Mouse (Mus musculus): ENCODE data around the gene Asb5.
"Not testable (repeated sequence)": the region's sequence is repeated elsewhere in the genome, so short reads cannot be mapped to it uniquely, and the experiment has no call there.

Gene Asb5

GRCm38 (mm10) chr8:54537285-54537684 lies 7.9 kb downstream of the Asb5 start:
- no peak for DNase-seq (ENCODE audit: low spot score)

DNA sequence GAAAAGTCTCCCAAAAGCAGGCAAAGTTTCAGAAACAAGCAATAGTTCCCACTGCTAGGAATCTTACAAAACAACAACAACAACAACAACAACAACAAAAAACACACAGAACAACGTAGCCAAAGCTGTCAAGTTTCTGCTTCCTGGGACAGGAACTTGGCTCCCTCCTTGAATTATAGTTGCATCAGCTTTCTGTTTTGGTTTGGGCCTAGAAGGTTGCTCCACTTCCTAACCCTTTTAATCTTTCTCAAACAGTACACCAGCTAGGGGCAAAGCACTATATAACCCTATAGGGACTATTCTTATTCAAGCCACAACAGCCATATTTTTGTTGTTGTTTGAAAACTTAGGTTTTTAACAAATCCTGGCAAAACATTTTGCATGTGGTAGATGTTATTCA lies 12.0 kb downstream of the Asb5 start:
- DNase-seq (ENCODE audit: low spot score) = no peak

DNA sequence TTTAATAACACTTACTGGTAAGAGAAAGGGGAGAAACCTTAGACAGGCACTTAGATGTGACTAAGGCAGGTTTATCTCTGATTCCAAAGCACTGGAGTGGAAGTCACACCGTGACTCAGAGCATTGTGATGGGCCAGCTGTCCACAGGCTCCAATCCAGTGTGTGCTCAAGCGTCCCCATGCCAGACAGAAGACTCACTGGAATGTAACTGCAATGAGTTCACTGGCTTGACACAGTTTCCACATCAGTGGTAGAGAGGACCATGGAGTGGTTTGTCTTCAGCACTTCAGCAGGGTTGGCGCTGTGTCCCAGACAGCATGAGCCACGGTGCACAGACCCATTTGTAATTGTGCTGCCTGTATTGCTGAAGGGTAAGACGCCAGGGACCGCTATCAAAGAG lies 19.0 kb downstream of the Asb5 start:
- no peak for DNase-seq (ENCODE audit: low spot score)

- DNase-seq (ENCODE audit: low spot score) = no peak
Observed at GRCm38 (mm10) chr8:54550026-54550574, 20.7 kb downstream of the Asb5 start.

DNA sequence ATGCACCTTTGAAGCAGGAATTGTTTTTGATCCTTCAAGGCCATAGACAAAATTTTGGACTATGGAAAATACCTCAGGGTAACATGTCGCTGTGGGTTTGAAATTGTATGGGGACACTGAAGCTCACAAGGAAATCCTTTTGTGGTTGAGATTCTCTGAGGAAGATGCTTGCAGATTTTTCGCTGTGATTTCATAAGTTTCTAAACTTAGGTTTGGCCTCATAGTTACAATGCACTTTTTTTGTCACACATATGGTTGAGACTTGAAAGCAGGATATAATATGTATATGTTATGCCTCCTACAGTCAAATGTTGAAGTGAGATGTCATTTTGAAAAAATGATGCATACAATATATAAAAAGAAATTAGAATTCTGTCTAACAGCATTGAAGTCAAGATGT lies 25.5 kb downstream of the Asb5 start:
- DNase-seq (ENCODE audit: low spot score) = no peak

GRCm38 (mm10) chr8:54562137-54562536 lies 32.8 kb downstream of the Asb5 start:
- no peak for DNase-seq (ENCODE audit: low spot score)

- DNase-seq (ENCODE audit: low spot score) = no peak
Observed at GRCm38 (mm10) chr8:54565181-54565580, 35.8 kb downstream of the Asb5 start.

- DNase-seq (ENCODE audit: low spot score) = no peak
Observed at GRCm38 (mm10) chr8:54565603-54566260, 36.4 kb downstream of the Asb5 start.

GRCm38 (mm10) chr8:54567168-54567567 lies 37.8 kb downstream of the Asb5 start:
- no peak for DNase-seq (ENCODE audit: low spot score)

DNA sequence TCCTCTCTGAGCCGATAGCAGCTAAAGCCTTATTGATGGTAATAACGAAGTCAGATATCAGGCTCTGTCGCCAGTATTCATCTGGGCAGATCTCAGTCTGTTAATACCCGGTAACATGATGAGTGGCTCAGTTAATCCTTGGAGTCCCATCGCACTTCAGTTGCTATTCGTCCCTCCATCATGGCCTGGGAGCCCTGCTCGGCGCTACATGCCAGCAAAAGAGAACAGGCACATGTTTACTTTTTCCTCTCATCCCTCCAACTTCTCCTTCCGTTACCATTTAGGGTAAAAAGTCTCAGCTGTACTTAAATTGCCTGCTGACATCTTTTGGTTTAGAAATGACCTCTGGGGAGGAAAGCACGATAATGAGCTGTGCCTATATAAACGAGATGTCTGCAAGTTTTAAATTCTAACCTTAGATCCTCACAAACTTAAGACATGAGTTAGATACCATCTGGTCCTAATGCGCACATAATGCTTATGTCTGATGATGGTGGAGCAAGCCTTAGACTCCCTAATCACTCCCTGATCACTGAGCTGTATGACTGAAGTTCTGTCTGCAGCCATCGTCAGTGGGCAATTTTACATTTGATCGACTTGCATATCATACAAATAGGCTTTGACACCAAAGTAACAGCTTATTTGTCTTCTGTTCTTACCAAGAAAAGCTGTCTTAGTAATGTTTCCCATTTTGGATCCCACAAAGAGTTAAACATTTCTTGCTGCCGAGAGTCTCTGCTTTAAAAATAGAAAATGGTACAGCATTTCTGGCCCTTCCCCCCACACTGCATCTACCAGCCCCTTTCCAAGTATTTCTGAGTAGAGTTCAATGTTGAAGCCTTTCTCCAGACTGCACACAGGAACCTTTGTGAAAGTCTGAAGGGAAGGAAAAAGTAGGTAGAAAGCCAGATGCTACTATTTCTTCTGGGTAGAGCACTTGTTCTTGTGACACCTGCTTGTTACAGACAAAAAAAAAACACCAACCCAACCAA lies 41.5 kb downstream of the Asb5 start:
- no peak for DNase-seq (ENCODE audit: low spot score)

GRCm38 (mm10) chr8:54581436-54581835 lies 52.1 kb downstream of the Asb5 start:
- DNase-seq (ENCODE audit: low spot score) = no peak

DNA sequence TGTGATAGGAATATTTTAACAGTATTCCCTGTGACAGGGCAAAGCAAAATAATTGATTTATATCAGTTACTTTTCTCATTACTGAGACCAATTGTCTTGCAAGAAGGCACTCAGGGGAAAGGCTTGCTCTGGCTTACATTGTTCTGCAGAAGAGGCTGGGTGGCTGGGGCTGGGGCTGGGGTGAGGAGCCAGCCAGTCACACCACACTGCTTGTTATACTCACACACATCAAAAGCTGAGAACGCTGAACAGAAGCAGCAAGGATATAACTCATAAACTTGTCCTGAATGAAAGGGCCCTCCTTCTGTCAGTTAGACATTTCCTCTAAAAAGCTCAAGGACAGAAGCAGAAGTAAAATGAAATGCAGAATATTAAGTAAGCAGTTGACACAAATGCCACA lies 53.5 kb downstream of the Asb5 start:
- DNase-seq (ENCODE audit: low spot score) = no peak

DNA sequence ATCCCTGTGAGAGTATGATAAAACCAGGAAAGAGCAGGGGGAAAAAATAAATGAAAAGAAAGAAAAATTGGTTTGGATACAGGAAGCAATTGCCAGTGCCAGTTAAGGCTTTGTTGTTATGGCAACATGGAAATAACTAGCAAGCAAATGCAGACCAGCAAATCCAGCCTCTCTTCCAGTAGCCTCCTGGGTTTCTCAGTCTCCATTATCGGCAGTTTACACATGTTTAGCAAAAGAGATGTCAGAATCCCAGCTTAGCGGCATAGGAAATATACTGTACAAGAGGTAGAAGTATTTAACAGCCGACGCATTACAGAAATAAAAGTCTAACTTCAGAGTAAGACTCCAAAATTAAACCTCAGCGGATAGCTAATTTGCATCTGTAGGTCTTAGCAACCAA lies 65.3 kb downstream of the Asb5 start:
- no peak for DNase-seq (ENCODE audit: low spot score)

DNA sequence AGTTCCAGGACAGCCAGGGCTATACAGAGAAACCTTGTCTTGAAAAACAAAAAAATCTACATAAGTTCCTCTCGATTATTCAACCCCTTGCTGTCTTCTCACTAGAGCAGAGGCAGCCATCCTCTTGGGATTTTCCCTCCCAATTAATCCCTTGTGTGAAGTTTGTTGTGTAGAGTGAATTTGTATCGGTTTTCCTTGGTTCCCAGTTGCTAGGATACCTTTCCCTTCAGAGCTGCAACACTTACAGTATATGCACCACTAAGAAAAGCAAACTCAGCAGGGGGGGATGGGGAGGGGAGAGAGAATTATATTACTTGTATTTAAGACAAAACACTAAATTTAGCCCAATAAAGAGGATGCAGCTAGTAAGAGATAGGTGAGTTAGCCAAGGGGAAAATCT lies 66.7 kb downstream of the Asb5 start:
- no peak for DNase-seq (ENCODE audit: low spot score)

DNA sequence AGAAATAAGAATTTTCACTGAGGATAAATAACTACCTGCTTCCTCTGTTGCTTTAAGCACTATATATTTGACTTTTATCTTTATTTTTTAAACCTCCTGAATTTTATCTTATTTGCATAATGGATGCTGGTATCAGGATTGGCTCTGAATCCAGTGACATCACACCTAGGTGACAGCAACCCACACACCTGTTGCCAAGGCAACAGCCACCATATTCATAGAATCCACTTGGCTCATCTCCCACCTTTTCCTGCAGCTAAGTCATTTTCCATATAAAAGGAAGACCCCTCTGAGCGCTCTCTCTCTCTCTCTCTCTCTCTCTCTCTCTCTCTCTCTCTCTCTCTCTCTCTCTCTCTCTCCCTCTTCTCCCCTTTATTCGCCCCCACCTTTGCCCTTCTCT lies 67.6 kb downstream of the Asb5 start:
- no peak for DNase-seq (ENCODE audit: low spot score)

- DNase-seq (ENCODE audit: low spot score) = no peak
Observed at GRCm38 (mm10) chr8:54597386-54597785, 68.0 kb downstream of the Asb5 start.

- DNase-seq (ENCODE audit: low spot score) = no peak
Observed at GRCm38 (mm10) chr8:54600671-54601251, 71.4 kb downstream of the Asb5 start, which contains the start of gene Spata4. Gene Spata4, plus strand, starts transcription at chr8:54600781.

DNA sequence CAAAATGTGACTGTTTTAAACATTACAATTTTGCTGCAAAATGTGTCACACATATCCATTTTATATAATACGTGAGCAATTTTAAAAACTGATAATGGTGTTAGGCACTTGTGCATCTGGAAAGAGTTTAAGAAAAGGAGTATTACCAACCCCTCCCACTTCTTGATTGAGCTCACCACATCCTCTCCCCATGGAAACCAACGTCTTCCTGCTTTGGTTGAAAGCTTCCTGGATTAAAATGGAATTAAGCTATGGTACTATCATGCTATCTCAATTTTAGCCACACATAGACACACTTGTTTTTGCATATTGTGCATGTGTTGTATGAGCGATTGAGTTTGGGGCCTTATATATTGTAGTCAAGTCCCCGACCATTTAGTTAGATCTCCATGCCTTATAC lies 74.1 kb downstream of the Asb5 start:
- DNase-seq (ENCODE audit: low spot score) = no peak

DNA sequence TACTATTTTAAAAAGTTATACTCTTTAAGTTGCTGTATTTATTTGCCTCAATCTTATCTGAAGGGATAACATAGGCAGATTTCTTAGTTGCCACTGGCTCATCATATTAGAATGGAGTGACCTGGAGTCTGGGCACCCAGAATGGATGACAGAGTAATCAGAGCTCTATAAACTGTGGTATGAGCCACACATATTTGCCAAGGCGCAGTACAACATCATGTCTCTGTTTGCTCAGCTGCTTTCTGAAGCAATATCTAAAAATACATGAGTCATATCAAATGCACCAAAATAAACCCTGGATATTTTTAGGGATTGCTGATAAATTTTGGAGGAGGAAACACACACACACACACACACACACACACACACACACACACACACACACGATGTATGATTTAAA lies 80.0 kb downstream of the Asb5 start:
- no peak for DNase-seq (ENCODE audit: low spot score)

DNA sequence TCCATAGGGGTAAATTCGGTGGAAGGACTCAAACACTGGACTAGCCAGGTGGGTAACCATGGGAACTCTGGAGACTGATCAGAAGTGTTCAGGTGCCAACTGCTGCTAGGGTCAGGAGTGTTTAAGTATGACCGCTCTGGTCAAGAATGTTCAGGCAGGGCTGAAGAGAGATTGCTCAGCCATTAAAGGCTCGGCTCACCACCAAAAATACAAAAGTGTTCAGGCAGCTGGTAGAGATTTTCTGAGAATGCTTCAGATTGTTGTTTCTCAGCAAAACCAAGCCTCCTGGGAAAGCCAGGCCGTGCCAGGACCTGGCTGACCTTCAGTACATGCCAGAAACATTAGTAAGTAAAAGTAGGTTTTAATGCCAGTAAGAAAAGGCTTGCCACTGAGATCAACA lies 80.9 kb downstream of the Asb5 start:
- DNase-seq (ENCODE audit: low spot score) = no peak

DNA sequence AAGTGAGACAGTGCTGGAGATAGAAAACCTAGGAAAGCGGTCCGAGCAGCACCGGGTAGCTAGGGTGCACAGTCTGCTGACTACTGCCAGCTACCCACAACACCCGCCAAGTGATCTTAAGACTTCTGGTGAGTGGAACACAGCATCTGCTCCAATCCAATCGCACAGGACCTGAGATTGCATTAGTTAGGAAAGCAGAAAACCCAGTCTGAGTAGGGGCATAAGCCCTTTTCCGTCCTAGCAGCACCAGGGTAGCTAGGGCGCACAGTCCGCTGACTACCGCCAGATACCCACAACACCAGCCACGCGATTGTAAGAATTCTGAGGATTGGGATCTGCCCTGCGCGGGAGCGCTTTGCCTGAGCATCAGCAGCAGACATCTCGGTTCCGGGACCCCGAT lies 87.3 kb downstream of the Asb5 start:
- DNase-seq (ENCODE audit: low spot score) = not testable (repeated sequence)
